Mouse (Mus musculus) stomach, embryonic 15.5 days (tissue): ENCODE results near the gene Bach2. TPM values are rescaled to one million over a fixed set of nuclear protein-coding genes. Genes with fewer than 3 reads are reported as not detected.

Source experiments
- ATAC-seq: fragments of 200-750 bp; cut with Nextera tagmentation; 2 replicates; pipeline ENCODE4 v1.8.0; 2017; ENCODE audit warnings: low read depth, moderate number of reproducible peaks, moderate TSS enrichment; ENCODE audit not compliant: insufficient read depth, low FRiP score
- H3K27ac ChIP-seq: fragments of 300-500 bp; sonication (generic); 2 replicates; pipeline ENCODE4 v1.5.1; 2015; ENCODE audit warnings: mild to moderate bottlenecking, inconsistent platforms
- H3K27me3 ChIP-seq: fragments of 300-500 bp; sonication (generic); replicated peaks from 2 replicates; pipeline ENCODE4 v1.6.1; 2015; ENCODE audit warnings: inconsistent platforms
- H3K36me3 ChIP-seq: fragments of 300-500 bp; sonication (generic); 2 replicates; pipeline ENCODE4 v1.6.1; 2015; ENCODE audit warnings: inconsistent platforms
- H3K4me1 ChIP-seq: fragments of 300-500 bp; sonication (generic); 2 replicates; pipeline ENCODE4 v1.6.1; 2015; ENCODE audit warnings: inconsistent platforms
- H3K4me2 ChIP-seq: fragments of 300-500 bp; sonication (generic); 2 replicates; pipeline ENCODE4 v1.6.1; 2015; ENCODE audit warnings: mild to moderate bottlenecking, inconsistent platforms
- H3K4me3 ChIP-seq: fragments of 300-500 bp; sonication (generic); replicated peaks from 2 replicates; pipeline ENCODE4 v1.5.1; 2015; ENCODE audit warnings: inconsistent platforms
- H3K9ac ChIP-seq: fragments of 300-500 bp; sonication (generic); 2 replicates; pipeline ENCODE4 v1.6.1; 2015; ENCODE audit warnings: inconsistent platforms
- H3K9me3 ChIP-seq: fragments of 300-500 bp; sonication (generic); 2 replicates; pipeline ENCODE4 v1.6.1; 2016; ENCODE audit warnings: inconsistent platforms
- WGBS: fragments of 180-500 bp; shearing (Covaris S2); methylation state at CpG from one replicate; pipeline ENCODE4 v1.1.7; 2015; 5-methylcytosine and 5-hydroxymethylcytosine counted together
- polyA plus RNA-seq: library from polyadenylated mRNA; unstranded; fragments of >200 nt; fragmentation: Nextera tagmentation; extraction: Ambion mirVana; gene quantifications from 2 replicates; pipeline ENCODE4 v1.2.1, GENCODE M21; 2015

The Bach2 gene
- polyA plus RNA-seq, 1 experiment from 2014 or later: 5.2 TPM

DNA sequence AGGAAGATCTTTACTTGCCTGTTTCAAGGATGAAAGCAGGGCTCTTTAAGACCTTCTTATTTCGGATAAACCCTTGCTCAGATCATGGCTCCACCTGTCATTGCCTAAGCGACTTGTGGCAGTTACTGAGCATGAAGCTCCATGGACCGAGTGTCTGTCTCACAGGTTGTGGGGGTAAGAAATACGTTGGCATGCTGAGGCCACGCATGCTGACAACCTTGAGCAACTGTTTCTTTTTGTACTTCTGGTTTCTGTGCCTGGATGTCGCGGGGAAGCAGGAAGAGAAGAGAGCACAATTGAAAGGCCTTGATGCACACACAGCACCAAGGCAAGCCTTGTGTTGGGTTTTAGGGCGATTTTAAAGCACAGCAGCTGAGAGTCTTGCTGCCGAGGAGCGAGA lies 87.7 kb downstream of the Bach2 start:
- no peaks in the 10 kb centered on the region for H3K9me3 ChIP-seq
- no peak overlapping the region for H3K4me3 ChIP-seq
- H3K27ac ChIP-seq: no peak overlapping the region
- WGBS: 71% methylated on average over 10 of the region's 10 CpGs
- no peak overlapping the region for H3K4me2 ChIP-seq
- no peaks in the 10 kb centered on the region for H3K27me3 ChIP-seq
- H3K4me1 ChIP-seq: 0 out of 2 replicates have a peak, but pooled peaks cover 7% of the 10 kb centered on the region
- H3K36me3 ChIP-seq: no peaks in the 10 kb centered on the region
- no peak overlapping the region for H3K9ac ChIP-seq
- ATAC-seq: no peak

DNA sequence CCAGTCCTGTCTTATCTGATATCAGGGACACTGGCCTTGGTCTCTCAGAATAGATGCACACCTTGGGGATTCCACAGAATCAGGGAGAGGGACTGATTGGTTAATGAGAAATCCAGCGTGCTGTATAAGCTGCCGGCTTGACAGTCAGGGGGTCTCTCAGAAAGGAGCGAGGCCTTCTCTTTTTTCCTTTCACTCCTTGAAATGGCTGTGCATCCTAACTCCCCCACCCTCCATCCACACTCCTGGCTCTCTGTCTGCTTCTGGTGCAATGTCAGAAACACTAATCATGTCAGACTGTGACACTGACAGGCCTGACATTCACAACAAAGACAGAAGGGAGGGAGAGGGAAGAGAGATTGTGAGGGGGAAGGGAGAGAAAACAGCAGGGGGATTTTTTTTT lies 88.3 kb downstream of the Bach2 start:
- no peaks in the 10 kb centered on the region for H3K9me3 ChIP-seq
- no peaks in the 10 kb centered on the region for H3K36me3 ChIP-seq
- H3K27ac ChIP-seq: no peak overlapping the region
- 55% methylated on average over 3 of the region's 3 CpGs for WGBS
- H3K27me3 ChIP-seq: no peaks in the 10 kb centered on the region
- no peak overlapping the region for H3K4me3 ChIP-seq
- no peak for ATAC-seq
- no peak overlapping the region for H3K4me2 ChIP-seq
- 0 out of 2 replicates have a peak, but pooled peaks cover 7% of the 10 kb centered on the region for H3K4me1 ChIP-seq
- H3K9ac ChIP-seq: no peak overlapping the region

DNA sequence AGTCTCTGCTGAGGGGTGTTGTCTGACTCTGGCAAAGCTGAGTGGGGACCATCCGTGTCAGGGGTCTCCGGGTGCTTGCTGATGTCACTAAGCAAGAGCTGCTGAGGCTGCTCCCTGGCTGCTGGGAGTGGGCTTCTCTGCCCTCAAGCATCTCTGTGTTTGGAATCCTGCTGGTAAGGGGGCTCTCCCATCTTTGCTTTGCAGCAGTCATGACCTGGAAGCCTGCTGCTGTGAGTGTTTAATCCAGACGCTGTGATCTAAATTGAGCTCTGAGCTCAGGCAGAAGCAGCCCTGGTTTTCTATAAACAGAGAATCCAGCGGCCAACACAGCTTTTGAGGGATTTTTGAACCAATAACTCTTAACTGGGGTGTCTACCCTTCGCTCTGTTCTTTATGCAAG lies 89.0 kb downstream of the Bach2 start:
- no peaks in the 10 kb centered on the region for H3K36me3 ChIP-seq
- H3K27ac ChIP-seq: no peak overlapping the region
- H3K4me2 ChIP-seq: no peak overlapping the region
- 0 out of 2 replicates have a peak, but pooled peaks cover 7% of the 10 kb centered on the region for H3K4me1 ChIP-seq
- no peak for ATAC-seq
- WGBS: 27% methylated on average over 5 of the region's 5 CpGs
- H3K4me3 ChIP-seq: no peak overlapping the region
- no peak overlapping the region for H3K9ac ChIP-seq
- no peaks in the 10 kb centered on the region for H3K9me3 ChIP-seq
- H3K27me3 ChIP-seq: no peaks in the 10 kb centered on the region

DNA sequence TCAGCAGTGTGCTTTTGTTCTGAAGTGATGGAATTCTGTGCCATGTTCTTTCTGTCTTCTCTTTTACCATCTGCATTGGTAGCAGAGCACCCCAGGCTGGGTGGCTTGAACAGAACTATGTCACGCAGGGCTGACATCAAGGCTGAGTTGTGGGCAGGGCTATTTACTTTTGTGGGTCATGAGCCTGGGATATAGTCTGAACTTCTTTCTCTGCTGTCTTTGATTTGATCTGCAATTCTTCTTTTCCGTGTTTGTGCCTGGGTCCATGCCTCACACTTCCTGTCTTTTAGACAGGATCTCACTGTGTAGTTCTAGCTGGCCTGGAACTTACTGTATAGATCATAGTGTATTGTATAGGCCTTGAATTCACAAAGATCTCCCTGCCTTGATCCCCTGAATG lies 90.0 kb downstream of the Bach2 start:
- H3K9me3 ChIP-seq: no peaks in the 10 kb centered on the region
- H3K4me1 ChIP-seq: 0 out of 2 replicates have a peak, but pooled peaks cover 7% of the 10 kb centered on the region
- no peak overlapping the region for H3K9ac ChIP-seq
- WGBS: 67% methylated on average over 2 of the region's 2 CpGs
- no peak overlapping the region for H3K4me2 ChIP-seq
- no peak overlapping the region for H3K4me3 ChIP-seq
- no peaks in the 10 kb centered on the region for H3K27me3 ChIP-seq
- no peak overlapping the region for H3K27ac ChIP-seq
- H3K36me3 ChIP-seq: no peaks in the 10 kb centered on the region
- ATAC-seq: no peak

DNA sequence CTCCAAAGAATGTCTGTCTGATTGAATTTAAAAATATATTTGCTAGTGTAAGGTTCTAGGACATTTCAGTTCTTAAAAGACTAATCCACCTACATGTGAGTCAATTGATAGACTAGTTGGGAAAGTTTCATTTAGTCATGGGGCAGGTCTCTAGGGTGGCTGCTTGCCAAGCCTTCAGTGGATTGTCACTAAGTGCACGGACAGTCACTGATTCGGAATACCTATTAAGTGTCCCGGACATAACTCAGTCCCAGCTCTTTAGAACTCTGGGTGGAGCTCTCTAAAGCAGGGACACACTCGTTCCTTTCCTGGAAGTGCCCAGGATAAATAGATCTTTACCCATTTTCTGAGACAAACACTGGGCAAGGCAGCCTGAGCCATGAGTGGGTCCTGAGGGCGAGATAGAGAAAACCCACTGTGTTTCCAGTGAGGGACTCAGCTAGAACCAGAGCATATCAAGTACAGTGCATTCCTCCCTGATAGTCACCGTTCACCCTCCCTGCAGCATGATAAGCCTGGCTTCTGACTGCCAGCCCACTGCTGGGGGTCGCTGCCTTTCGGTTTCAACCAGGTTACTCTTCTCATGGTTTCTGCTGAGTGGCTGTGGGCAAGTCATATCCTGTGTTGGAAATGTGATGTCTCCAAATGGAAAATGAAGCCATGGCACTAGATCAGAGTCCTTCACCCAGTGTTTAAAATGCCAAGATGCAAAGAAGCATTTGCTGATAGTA lies 92.1 kb downstream of the Bach2 start:
- 70% methylated on average over 8 of the region's 8 CpGs for WGBS
- no peaks in the 10 kb centered on the region for H3K9me3 ChIP-seq
- no peak for ATAC-seq
- H3K4me1 ChIP-seq: 0 out of 2 replicates have a peak, but pooled peaks cover 10% of the 10 kb centered on the region
- H3K36me3 ChIP-seq: no peaks in the 10 kb centered on the region
- no peak overlapping the region for H3K4me3 ChIP-seq
- no peaks in the 10 kb centered on the region for H3K27me3 ChIP-seq
- H3K4me2 ChIP-seq: no peak overlapping the region
- no peak overlapping the region for H3K27ac ChIP-seq
- H3K9ac ChIP-seq: no peak overlapping the region

DNA sequence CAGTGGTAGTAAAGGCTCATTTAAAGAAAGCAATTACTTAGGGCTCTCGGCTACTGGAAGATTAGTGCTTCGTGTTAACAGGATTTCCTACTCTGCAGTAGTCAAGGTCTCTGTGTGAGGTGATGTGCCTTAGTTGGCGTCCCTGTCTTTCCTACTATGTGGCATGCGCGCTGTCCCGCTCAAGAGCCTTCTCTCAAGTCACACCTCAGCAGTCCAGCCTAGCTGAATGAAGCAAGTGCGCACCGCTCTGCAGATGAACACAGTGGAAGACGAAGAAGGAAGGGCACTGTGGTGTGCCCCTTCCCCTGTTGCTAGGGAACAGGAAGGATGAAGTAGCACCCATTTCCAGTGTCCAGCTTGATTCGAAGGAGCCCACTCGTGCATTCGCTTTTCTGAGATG lies 93.4 kb downstream of the Bach2 start:
- Histone ChIP-seq H3K4me1 (peaks cover 16% of the 10 kb centered on the region; the same call in 1 of the 2 replicates), H3K4me3 (no peak overlapping the region), H3K27ac (no peak overlapping the region), H3K27me3 (no peaks in the 10 kb centered on the region), H3K4me2 (no peak overlapping the region), H3K9me3 (no peaks in the 10 kb centered on the region), H3K9ac (no peak overlapping the region), H3K36me3 (no peaks in the 10 kb centered on the region)
- ATAC-seq: no peak
- WGBS: 92% methylated on average over 12 of the region's 12 CpGs

DNA sequence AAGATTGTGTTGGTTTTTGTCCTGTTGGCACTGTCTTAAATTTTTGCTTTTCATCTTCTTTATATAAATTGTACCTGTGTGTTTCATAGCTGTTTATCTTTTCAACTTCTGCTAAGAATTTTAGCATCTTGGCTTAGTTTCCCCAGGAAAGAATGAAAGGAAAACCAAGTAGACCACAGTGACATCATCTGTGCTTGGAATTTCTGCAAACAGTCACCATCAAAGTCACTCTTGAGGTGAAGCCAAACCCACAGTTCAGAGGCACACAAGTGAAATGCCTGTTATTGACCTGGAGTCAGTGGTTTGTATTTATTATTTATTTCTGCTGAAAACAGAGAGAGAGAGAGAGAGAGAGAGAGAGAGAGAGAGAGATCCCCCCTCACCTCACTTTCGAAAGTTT lies 95.5 kb downstream of the Bach2 start:
- Histone ChIP-seq H3K27ac (no peak overlapping the region), H3K4me3 (no peak overlapping the region), H3K9ac (no peak overlapping the region), H3K36me3 (no peaks in the 10 kb centered on the region), H3K4me1 (peaks cover 14% of the 10 kb centered on the region; the same call in 1 of the 2 replicates), H3K27me3 (no peaks in the 10 kb centered on the region), H3K4me2 (no peak overlapping the region), H3K9me3 (no peaks in the 10 kb centered on the region)
- ATAC-seq: no peak
- WGBS: 96% methylated on average over 1 of the region's 1 CpGs

DNA sequence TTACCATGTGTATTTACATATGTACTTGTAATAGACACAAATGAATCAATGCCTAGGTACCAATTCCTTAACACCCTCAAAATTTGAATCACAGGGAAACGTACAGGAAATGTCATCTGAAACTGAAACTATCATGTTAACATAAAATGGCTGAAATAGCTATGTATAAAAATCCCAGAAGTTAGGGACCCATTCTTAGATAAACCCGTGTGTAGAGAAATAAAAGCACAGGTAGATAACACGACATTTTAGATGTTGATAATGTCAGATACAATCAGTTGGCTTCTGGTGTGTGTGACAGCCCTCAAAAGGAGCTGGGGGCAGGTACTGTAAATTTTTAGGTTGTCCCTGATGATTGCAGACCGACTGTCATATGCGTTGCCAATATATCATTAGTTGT lies 96.2 kb downstream of the Bach2 start:
- 78% methylated on average over 5 of the region's 5 CpGs for WGBS

GRCm38 (mm10) chr4:32335659-32336058 lies 97.1 kb downstream of the Bach2 start:
- no peaks in the 10 kb centered on the region for H3K9me3 ChIP-seq
- H3K4me2 ChIP-seq: no peak overlapping the region
- H3K27ac ChIP-seq: no peak overlapping the region
- H3K4me1 ChIP-seq: peaks cover 14% of the 10 kb centered on the region; the same call in 1 of the 2 replicates
- no peak overlapping the region for H3K9ac ChIP-seq
- 76% methylated on average over 12 of the region's 12 CpGs for WGBS
- ATAC-seq: no peak
- no peaks in the 10 kb centered on the region for H3K36me3 ChIP-seq
- H3K27me3 ChIP-seq: no peaks in the 10 kb centered on the region
- H3K4me3 ChIP-seq: no peak overlapping the region

More for the DNA sequence above, 96.2 kb downstream of the Bach2 start:
- Histone ChIP-seq H3K9ac (no peak overlapping the region), H3K9me3 (no peaks in the 10 kb centered on the region), H3K4me2 (no peak overlapping the region), H3K4me3 (no peak overlapping the region), H3K36me3 (no peaks in the 10 kb centered on the region), H3K27me3 (no peaks in the 10 kb centered on the region), H3K27ac (no peak overlapping the region), H3K4me1 (peaks cover 14% of the 10 kb centered on the region; the same call in 1 of the 2 replicates)
- ATAC-seq: no peak

GRCm38 (mm10) chr4:32336642-32337041 lies 98.0 kb downstream of the Bach2 start:
- Histone ChIP-seq H3K27ac (peak overlapping the region; percentile 36; the same call in 1 of the 2 replicates), H3K4me3 (no peak overlapping the region), H3K27me3 (no peaks in the 10 kb centered on the region), H3K4me1 (peaks cover 14% of the 10 kb centered on the region; the same call in 1 of the 2 replicates), H3K9me3 (no peaks in the 10 kb centered on the region), H3K36me3 (no peaks in the 10 kb centered on the region), H3K4me2 (no peak overlapping the region), H3K9ac (no peak overlapping the region)
- WGBS: 34% methylated on average over 4 of the region's 4 CpGs
- ATAC-seq: no peak

DNA sequence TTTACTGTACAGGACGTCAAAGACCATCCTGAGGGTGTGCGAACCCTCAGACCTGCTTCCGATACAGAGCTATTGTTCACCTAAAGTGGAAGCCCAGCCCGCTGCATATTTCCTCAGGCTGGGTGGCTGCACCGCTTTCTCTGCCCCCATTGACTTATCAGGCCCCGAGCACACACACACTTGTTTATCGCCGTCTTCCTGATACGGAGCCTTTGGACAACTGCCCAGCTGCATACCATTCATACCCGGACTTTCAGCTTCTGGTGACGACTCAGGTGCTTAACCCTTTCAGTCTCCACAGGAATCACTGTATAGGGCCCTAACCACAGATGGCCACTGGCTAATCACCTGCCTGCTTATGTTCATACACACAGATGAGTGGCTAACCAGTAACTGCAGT lies 99.0 kb downstream of the Bach2 start:
- peaks cover 14% of the 10 kb centered on the region; the same call in 1 of the 2 replicates for H3K4me1 ChIP-seq
- 9% methylated on average over 11 of the region's 11 CpGs for WGBS
- no peak overlapping the region for H3K9ac ChIP-seq
- no peaks in the 10 kb centered on the region for H3K36me3 ChIP-seq
- no peaks in the 10 kb centered on the region for H3K9me3 ChIP-seq
- H3K4me3 ChIP-seq: no peak overlapping the region
- H3K27me3 ChIP-seq: no peaks in the 10 kb centered on the region
- ATAC-seq: peak; percentile 79
- peak overlapping the region; percentile 11; the same call in 1 of the 2 replicates for H3K4me2 ChIP-seq
- H3K27ac ChIP-seq: no peak overlapping the region

- Histone ChIP-seq H3K4me3 (no peak overlapping the region), H3K9me3 (no peaks in the 10 kb centered on the region), H3K27ac (no peak overlapping the region), H3K4me2 (no peak overlapping the region), H3K27me3 (no peaks in the 10 kb centered on the region), H3K9ac (no peak overlapping the region), H3K36me3 (no peaks in the 10 kb centered on the region), H3K4me1 (peaks cover 14% of the 10 kb centered on the region; the same call in 1 of the 2 replicates)
- ATAC-seq: 0 out of 2 replicates have a peak, but pooled peaks have one; percentile 17
- WGBS: 59% methylated on average over 10 of the region's 10 CpGs
These were observed 99.8 kb downstream of the Bach2 start for GRCm38 (mm10) chr4:32338451-32338850.
